Mouse (Mus musculus) olfactory bulb, adult 2 months (tissue): ENCODE measurements at regions not wholly inside any gene's neighbourhood (a gene's known extent, or its start where the extent isn't known, plus 50 kb on each side); places are given as distances from the start of the nearest gene placed in this dataset.

Source experiments
- H3K27ac ChIP-seq: fragments of 200-500 bp; 2 replicates; pipeline ENCODE4 v1.5.1; 2012; ENCODE audit warnings: low read depth, low read length; ENCODE audit not compliant: insufficient read depth
- H3K4me1 ChIP-seq: fragments of 200-500 bp; 2 replicates; pipeline ENCODE4 v1.6.1; 2012; ENCODE audit warnings: low read length; ENCODE audit not compliant: control insufficient read depth, insufficient read depth
- H3K4me3 ChIP-seq: fragments of 200-500 bp; 2 replicates; pipeline ENCODE4 v1.5.1; 2012; ENCODE audit warnings: mild to moderate bottlenecking, low read depth, low read length, moderate library complexity; ENCODE audit not compliant: insufficient read depth
- CTCF ChIP-seq: fragments of 200-500 bp; IDR thresholded peaks from 2 replicates; pipeline ENCODE4 v1.5.1; 2012; ENCODE audit warnings: low read depth, mild to moderate bottlenecking, low read length, moderate library complexity; ENCODE audit not compliant: insufficient read depth
- POLR2A ChIP-seq: fragments of 200-500 bp; IDR thresholded peaks from 2 replicates; pipeline ENCODE4 v1.6.1; 2012; ENCODE audit warnings: mild to moderate bottlenecking, low read depth, low read length, moderate library complexity; ENCODE audit not compliant: insufficient read depth
- WGBS: fragments of 180-500 bp; shearing (Covaris S2); methylation state at CpG from one replicate; pipeline ENCODE4 v1.1.7; 2018; 5-methylcytosine and 5-hydroxymethylcytosine counted together

- TF ChIP-seq CTCF (no peak), POLR2A (no peak)
- Histone ChIP-seq H3K4me3 (no peak overlapping the region), H3K27ac (peak overlapping the region; percentile 60), H3K4me1 (peaks cover 2% of the 10 kb centered on the region; the same call in 1 of the 2 replicates)
- WGBS = 23% methylated on average over 1 of the region's 1 CpGs
Observed at GRCm38 (mm10) chr13:69365880-69366490, 167.6 kb upstream of the Nsun2 start.

GRCm38 (mm10) chr13:69373101-69373815 is 160.3 kb upstream of the Nsun2 start:
- Histone ChIP-seq H3K27ac (no peak overlapping the region), H3K4me3 (no peak overlapping the region), H3K4me1 (no peaks in the 10 kb centered on the region)
- WGBS = 43% methylated on average over 6 of the region's 6 CpGs
- TF ChIP-seq CTCF (no peak), POLR2A (no peak)

- TF ChIP-seq CTCF = no peak
- TF ChIP-seq POLR2A = no peak
- WGBS = 93% methylated on average over 1 of the region's 1 CpGs
- no peak overlapping the region for H3K27ac ChIP-seq
- no peaks in the 10 kb centered on the region for H3K4me1 ChIP-seq
- no peak overlapping the region for H3K4me3 ChIP-seq
Observed at GRCm38 (mm10) chr13:69373816-69374142, 159.8 kb upstream of the Nsun2 start.

GRCm38 (mm10) chr13:69380403-69380802 is 153.1 kb upstream of the Nsun2 start:
- no peak overlapping the region for H3K27ac ChIP-seq
- H3K4me1 ChIP-seq = no peaks in the 10 kb centered on the region
- TF ChIP-seq CTCF (no peak), POLR2A (no peak)
- WGBS = 87% methylated on average over 4 of the region's 4 CpGs
- H3K4me3 ChIP-seq = no peak overlapping the region

GRCm38 (mm10) chr13:69384767-69385166 is 148.8 kb upstream of the Nsun2 start:
- H3K4me1 ChIP-seq = peaks cover 7% of the 10 kb centered on the region; the same call in 1 of the 2 replicates
- H3K27ac ChIP-seq = no peak overlapping the region
- TF ChIP-seq CTCF (no peak), POLR2A (no peak)
- H3K4me3 ChIP-seq = no peak overlapping the region

- Histone ChIP-seq H3K4me3 (no peak overlapping the region), H3K27ac (no peak overlapping the region), H3K4me1 (no peaks in the 10 kb centered on the region)
- TF ChIP-seq POLR2A = no peak
- no peak for TF ChIP-seq CTCF
- 90% methylated on average over 11 of the region's 11 CpGs for WGBS
Observed at GRCm38 (mm10) chr13:69392917-69393827, 140.4 kb upstream of the Nsun2 start.

DNA sequence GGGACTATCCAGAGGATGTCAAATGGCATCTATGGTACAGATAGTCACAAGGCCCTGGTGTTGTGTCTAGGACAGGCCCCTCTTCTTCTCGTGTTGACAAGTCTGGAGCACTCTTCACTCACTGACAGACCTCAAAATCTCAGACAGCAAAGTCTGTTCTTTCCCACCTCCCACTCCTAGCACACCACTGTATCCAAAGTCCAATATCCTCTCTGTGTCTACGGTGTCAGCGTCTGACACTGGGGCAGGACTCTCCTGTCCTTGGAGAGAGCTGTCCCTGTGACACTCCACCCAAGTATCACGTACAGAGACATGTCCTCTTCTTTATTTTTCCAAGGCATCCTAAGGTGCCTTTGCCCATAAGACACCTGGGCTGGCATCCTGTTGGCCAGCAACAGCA is 139.0 kb upstream of the Nsun2 start:
- H3K27ac ChIP-seq = no peak overlapping the region
- 92% methylated on average over 4 of the region's 4 CpGs for WGBS
- TF ChIP-seq CTCF (no peak), POLR2A (no peak)
- no peak overlapping the region for H3K4me3 ChIP-seq
- H3K4me1 ChIP-seq = no peaks in the 10 kb centered on the region

- Histone ChIP-seq H3K4me1 (no peaks in the 10 kb centered on the region), H3K27ac (no peak overlapping the region), H3K4me3 (no peak overlapping the region)
- TF ChIP-seq CTCF (no peak), POLR2A (no peak)
- WGBS = 91% methylated on average over 1 of the region's 1 CpGs
Observed at GRCm38 (mm10) chr13:69410359-69410758, 123.2 kb upstream of the Nsun2 start.

- Histone ChIP-seq H3K27ac (no peak overlapping the region), H3K4me3 (no peak overlapping the region), H3K4me1 (peaks cover 3% of the 10 kb centered on the region; the same call in 1 of the 2 replicates)
- 79% methylated on average over 7 of the region's 7 CpGs for WGBS
- TF ChIP-seq CTCF (no peak), POLR2A (no peak)
Observed at GRCm38 (mm10) chr13:69414813-69415212, 118.7 kb upstream of the Nsun2 start.
